Mouse (Mus musculus) midbrain, embryonic 14.5 days (tissue): ENCODE results near the gene Pls3. TPM values are rescaled to one million over a fixed set of nuclear protein-coding genes. Genes with fewer than 3 reads are reported as not detected.

Experiments
- ATAC-seq: fragments of 200-750 bp; cut with Nextera tagmentation; 2 replicates; pipeline ENCODE4 v1.8.0; 2017; ENCODE audit warnings: moderate number of reproducible peaks, moderate library complexity; ENCODE audit not compliant: low FRiP score, low TSS enrichment
- DNase-seq: peaks from one replicate; pipeline ENCODE4 v3.0.0-alpha.2; 2015
- H3K27ac ChIP-seq: fragments of 300-500 bp; sonication (generic); replicated peaks from 2 replicates; pipeline ENCODE4 v1.5.1; 2014; ENCODE audit warnings: mild to moderate bottlenecking, low read depth, low read length, moderate library complexity
- H3K27me3 ChIP-seq: fragments of 300-500 bp; sonication (generic); 2 replicates; pipeline ENCODE4 v1.6.1; 2014; ENCODE audit warnings: low read length, control low read depth, mixed read lengths; ENCODE audit not compliant: control insufficient read depth, insufficient read depth
- H3K36me3 ChIP-seq: fragments of 300-500 bp; sonication (generic); 2 replicates; pipeline ENCODE4 v1.6.1; 2014; ENCODE audit warnings: low read length, control low read depth; ENCODE audit not compliant: control insufficient read depth, insufficient read depth
- H3K4me1 ChIP-seq: fragments of 300-500 bp; sonication (generic); 2 replicates; pipeline ENCODE4 v1.6.1; 2014; ENCODE audit warnings: mild to moderate bottlenecking, antibody characterized with exemption, low read length, control low read depth; ENCODE audit not compliant: control insufficient read depth, insufficient read depth
- H3K4me2 ChIP-seq: fragments of 300-500 bp; sonication (generic); 2 replicates; pipeline ENCODE4 v1.6.1; 2014; ENCODE audit warnings: mild to moderate bottlenecking, low read length, moderate library complexity
- H3K4me3 ChIP-seq: fragments of 300-500 bp; sonication (generic); replicated peaks from 2 replicates; pipeline ENCODE4 v1.5.1; 2014; ENCODE audit warnings: low read depth, low read length
- H3K9ac ChIP-seq: fragments of 300-500 bp; sonication (generic); replicated peaks from 2 replicates; pipeline ENCODE4 v1.6.1; 2014; ENCODE audit warnings: mild to moderate bottlenecking, low read length, moderate library complexity
- H3K9me3 ChIP-seq: fragments of 300-500 bp; sonication (generic); 2 replicates; pipeline ENCODE4 v1.6.1; 2016; ENCODE audit warnings: low read length, control low read depth, mixed read lengths; ENCODE audit not compliant: control insufficient read depth
- WGBS: fragments of 180-500 bp; shearing (Covaris S2); extraction: QIAGEN DNeasy Blood & Tissue Kit; methylation state at CpG from one replicate; pipeline ENCODE4 v1.1.7; 2014; 5-methylcytosine and 5-hydroxymethylcytosine counted together
- polyA plus RNA-seq: library from polyadenylated mRNA; unstranded; fragments of >200 nt; fragmentation: Nextera tagmentation; extraction: Ambion mirVana; gene quantifications from 2 replicates; pipeline ENCODE4 v1.2.1, GENCODE M21; 2014

Pls3 gene
- polyA plus RNA-seq, 1 experiment from 2014 or later = 35.7 TPM

DNA sequence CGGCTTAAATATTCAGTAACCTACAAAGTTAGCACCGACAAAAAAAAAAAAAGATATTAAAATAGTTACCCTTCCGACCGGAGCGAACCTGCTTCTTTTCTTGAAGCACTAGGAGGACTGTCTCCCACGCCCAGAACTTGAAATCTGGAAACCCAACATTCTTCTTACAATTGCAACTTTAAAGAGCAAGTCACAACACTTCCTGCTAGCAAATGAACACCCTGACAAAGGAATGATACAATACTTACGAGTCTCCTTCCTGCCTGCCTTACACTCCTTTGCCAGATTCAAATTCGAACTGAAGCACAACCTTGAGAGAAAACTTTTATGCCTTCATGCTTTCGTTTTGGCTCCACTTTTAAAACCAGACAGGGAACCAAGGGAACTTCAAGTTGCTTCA, 32.1 kb downstream of the Pls3 start:
- Histone ChIP-seq H3K36me3 (no peaks in the 10 kb centered on the region), H3K4me3 (no peak overlapping the region), H3K27ac (no peak overlapping the region), H3K27me3 (no peaks in the 10 kb centered on the region), H3K9me3 (no peaks in the 10 kb centered on the region), H3K4me1 (no peaks in the 10 kb centered on the region), H3K4me2 (no peak overlapping the region), H3K9ac (no peak overlapping the region)
- ATAC-seq = no peak
- no peak for DNase-seq
- WGBS = 72% methylated on average over 9 of the region's 9 CpGs

DNA sequence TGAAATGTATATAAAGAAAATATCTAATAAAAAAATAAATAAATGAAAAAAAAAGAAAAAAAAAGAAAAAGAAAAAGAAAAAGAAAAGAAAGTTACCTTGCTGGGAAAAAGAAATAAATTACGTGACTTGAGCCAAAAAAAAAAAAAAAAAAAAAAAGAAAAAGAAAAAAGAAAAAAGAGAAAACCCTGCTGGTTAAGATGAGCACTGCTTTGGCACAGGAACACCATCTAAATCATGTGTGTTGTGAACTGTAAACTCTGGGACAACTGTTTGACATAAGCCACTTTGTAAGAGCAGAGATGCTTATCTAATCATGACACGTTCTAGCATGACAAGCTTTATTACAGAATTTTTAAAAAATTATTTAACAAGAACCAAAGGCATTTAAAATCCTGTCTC, 32.9 kb downstream of the Pls3 start:
- Histone ChIP-seq H3K27me3 (no peaks in the 10 kb centered on the region), H3K4me2 (no peak overlapping the region), H3K27ac (no peak overlapping the region), H3K9me3 (no peaks in the 10 kb centered on the region), H3K9ac (no peak overlapping the region), H3K4me3 (no peak overlapping the region), H3K36me3 (no peaks in the 10 kb centered on the region), H3K4me1 (no peaks in the 10 kb centered on the region)
- ATAC-seq (no peak), DNase-seq (no peak)
- WGBS = 71% methylated on average over 2 of the region's 2 CpGs

DNA sequence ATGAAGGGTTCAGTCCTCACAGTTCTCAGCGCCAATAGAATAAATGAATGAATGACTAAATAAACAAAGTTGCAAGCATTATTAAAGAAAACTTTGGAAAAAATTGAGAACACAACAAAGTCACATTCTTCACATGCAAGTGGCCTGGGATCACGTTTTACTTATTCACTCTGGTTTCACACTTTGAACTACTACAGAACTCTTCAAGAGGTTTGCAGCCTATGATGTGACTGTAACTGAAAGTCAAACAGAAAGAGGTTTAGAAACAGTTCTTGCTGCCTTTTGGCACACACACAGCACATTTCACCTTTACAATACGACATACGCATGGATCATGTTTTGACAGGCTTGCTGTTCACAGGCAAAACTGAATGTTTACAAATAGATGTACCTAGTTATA, 34.7 kb downstream of the Pls3 start:
- 87% methylated on average over 4 of the region's 4 CpGs for WGBS
- ATAC-seq (no peak), DNase-seq (no peak)

DNA sequence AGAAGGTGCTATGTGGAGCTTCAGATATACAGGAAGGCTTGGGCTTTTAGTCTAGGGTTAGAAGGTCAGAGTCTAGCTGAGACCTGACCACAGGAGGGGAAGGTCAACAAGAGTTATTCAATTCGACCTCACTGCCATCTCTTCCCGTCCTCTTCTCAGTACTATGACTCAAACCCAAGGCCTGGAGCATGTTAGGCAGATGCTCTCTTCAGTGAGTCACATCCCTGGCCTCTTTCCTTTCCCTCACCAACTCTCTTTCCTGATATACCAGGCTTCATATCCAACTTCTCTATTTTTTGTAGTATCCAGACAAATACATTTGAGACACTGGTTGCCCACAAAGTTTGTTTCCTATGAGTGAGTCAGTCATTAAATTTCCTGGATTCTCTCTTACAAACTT, 40.1 kb downstream of the Pls3 start:
- no peak overlapping the region for H3K27ac ChIP-seq
- DNase-seq (no peak), ATAC-seq (no peak)
- no peak overlapping the region for H3K4me2 ChIP-seq
- no peaks in the 10 kb centered on the region for H3K36me3 ChIP-seq
- no peaks in the 10 kb centered on the region for H3K9me3 ChIP-seq
- no peaks in the 10 kb centered on the region for H3K27me3 ChIP-seq
- no peak overlapping the region for H3K4me3 ChIP-seq
- 79% methylated on average over 2 of the region's 2 CpGs for WGBS
- no peak overlapping the region for H3K9ac ChIP-seq
- H3K4me1 ChIP-seq = no peaks in the 10 kb centered on the region

More for the DNA sequence above, 34.7 kb downstream of the Pls3 start:
- Histone ChIP-seq H3K36me3 (no peaks in the 10 kb centered on the region), H3K4me3 (no peak overlapping the region), H3K9me3 (no peaks in the 10 kb centered on the region), H3K4me1 (no peaks in the 10 kb centered on the region), H3K4me2 (no peak overlapping the region), H3K9ac (no peak overlapping the region), H3K27ac (no peak overlapping the region), H3K27me3 (no peaks in the 10 kb centered on the region)

DNA sequence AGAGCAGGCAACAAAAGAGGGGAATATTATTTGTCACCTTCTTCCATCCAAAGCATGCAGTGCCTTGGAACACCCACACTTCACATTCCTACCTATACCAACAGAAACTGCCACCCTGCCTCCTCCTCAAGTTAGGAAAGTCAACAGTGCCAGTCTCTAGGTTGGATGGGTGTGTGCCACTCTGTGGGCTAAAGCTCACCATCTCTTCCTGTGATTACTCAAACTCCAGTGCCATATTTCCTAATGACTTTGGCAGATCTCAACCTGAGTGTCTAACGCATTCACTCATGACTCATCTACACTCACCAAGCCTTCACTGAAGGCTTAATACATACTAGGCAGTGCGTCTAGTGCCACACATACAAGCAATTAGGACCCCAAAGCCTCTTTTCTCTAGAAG, 40.7 kb downstream of the Pls3 start:
- no peak overlapping the region for H3K4me3 ChIP-seq
- DNase-seq (no peak), ATAC-seq (no peak)
- no peaks in the 10 kb centered on the region for H3K36me3 ChIP-seq
- H3K9ac ChIP-seq = no peak overlapping the region
- H3K9me3 ChIP-seq = no peaks in the 10 kb centered on the region
- no peaks in the 10 kb centered on the region for H3K4me1 ChIP-seq
- WGBS = 93% methylated on average over 2 of the region's 2 CpGs
- no peak overlapping the region for H3K27ac ChIP-seq
- no peak overlapping the region for H3K4me2 ChIP-seq
- no peaks in the 10 kb centered on the region for H3K27me3 ChIP-seq

DNA sequence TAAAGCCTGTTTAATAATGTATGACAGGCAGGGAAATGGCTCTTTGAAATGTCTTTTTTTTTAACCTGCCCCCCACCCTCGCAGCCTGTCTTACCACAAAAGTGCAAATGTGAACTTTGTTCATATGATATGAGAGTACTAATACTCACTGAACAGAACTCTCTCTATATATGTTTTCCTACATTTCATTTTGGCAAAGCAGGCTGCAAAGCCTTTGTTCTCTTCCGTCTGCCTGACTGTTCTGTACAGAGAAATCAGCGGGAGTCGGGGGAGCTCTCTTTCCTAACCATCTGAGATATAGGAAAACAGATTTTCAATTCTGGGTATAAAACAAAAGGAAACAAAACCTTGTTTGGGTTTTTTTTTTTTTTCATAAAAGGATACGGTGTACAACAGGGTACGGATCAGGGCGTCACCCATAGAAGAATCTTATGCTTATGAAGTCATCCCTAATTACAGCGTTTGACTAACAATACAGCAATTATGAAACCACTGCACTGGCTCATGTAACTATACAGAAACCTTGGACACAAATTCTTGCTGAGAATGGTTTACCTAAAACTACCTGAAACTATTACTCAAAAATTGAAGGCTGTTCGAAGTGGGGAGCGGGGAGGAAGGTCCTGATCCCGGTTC, 41.9 kb downstream of the Pls3 start:
- H3K27ac ChIP-seq = no peak overlapping the region
- no peaks in the 10 kb centered on the region for H3K36me3 ChIP-seq
- H3K9me3 ChIP-seq = no peaks in the 10 kb centered on the region
- 59% methylated on average over 11 of the region's 11 CpGs for WGBS
- ATAC-seq = no peak
- H3K9ac ChIP-seq = no peak overlapping the region
- no peak overlapping the region for H3K4me3 ChIP-seq
- no peaks in the 10 kb centered on the region for H3K4me1 ChIP-seq
- no peak overlapping the region for H3K4me2 ChIP-seq
- no peaks in the 10 kb centered on the region for H3K27me3 ChIP-seq
- DNase-seq = peak; percentile 42

DNA sequence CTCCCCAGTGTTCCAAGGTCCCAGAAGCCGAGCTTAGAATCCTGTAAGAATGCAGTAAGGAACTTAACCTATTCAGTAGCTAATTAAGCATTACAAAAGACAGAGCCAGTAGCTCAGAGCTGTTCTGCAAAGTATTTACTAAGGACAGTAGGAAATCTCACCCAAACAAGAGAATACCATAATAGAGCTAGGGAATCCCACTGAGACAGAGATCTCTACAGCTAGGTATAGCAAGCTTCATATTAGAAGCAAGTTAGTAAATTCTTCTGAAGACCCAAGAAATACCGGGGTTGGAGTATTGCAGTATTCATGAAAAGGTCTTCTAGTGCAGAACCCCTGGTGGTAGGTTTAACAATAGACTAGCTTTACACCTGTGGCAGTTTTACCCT, 45.1 kb downstream of the Pls3 start:
- WGBS = 21% methylated on average over 2 of the region's 2 CpGs
- Histone ChIP-seq H3K4me1 (no peaks in the 10 kb centered on the region), H3K9me3 (no peaks in the 10 kb centered on the region), H3K36me3 (no peaks in the 10 kb centered on the region), H3K4me2 (no peak overlapping the region), H3K27ac (no peak overlapping the region), H3K9ac (no peak overlapping the region), H3K27me3 (no peaks in the 10 kb centered on the region), H3K4me3 (no peak overlapping the region)
- no peak for DNase-seq
- no peak for ATAC-seq

DNA sequence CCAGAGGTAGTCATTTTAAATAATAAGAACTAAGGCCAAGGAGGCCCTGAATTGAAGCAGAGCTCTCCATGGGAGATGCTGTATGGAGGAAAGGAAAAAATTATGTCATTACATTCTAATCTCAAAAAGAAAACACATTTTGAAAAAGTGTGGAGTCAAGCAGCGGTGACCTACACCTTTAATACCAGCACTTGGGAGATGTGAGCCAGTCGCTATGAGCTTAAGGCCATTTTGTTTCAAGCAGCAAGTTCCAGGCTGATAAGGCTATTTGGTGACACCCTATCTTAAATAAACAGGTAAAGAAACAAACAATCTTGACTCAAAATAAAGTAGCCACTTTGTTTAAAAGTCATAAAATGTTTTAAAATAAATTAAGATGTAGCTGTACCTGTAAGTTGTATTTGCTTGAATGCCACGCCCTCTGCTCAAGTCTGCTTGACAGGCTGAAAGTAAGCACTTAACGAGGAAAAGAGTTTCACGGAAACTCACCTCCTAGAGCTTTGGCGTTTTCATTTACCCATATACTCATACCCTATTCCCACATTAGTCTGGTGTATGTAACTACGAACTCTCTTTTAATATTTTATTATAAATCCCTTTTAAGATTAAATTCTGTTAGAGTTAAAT, 45.6 kb downstream of the Pls3 start:
- Histone ChIP-seq H3K27ac (no peak overlapping the region), H3K9ac (no peak overlapping the region), H3K4me2 (no peak overlapping the region), H3K36me3 (no peaks in the 10 kb centered on the region), H3K27me3 (no peaks in the 10 kb centered on the region), H3K4me1 (no peaks in the 10 kb centered on the region), H3K9me3 (no peaks in the 10 kb centered on the region), H3K4me3 (no peak overlapping the region)
- ATAC-seq (no peak), DNase-seq (no peak)
- WGBS = 60% methylated on average over 7 of the region's 7 CpGs

DNA sequence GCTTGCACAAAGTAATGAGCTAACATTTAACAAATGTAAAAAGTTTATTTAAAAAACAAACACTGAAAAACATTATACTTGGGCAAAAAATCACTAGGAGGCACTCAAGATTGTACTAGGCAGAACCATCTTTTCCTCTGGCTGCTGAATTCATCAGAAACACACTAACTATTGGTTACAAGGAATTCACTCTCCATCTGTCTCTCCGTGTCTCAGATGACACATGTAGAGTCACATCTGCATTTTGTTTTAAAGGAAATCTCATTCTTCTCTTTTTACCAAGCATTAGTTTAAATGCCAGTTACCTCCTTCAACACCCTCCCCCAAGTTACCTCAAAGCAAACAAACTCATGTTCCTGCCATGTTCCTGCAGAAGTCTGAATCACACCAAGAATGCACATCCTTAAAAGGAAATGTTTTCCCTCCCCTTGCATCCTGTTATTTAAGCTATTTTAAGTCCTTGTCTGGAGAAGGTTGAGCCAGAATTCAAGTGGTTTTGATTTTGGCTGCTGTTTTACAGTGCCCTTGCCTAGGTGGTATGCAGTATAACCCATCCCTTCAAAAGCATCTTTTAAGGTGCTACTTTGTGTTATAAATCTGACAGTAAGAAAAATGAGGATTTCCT, 56.2 kb downstream of the Pls3 start:
- H3K27me3 ChIP-seq = no peaks in the 10 kb centered on the region
- no peaks in the 10 kb centered on the region for H3K4me1 ChIP-seq
- ATAC-seq (no peak), DNase-seq (no peak)
- H3K36me3 ChIP-seq = no peaks in the 10 kb centered on the region
- WGBS = 69% methylated on average over 1 of the region's 1 CpGs
- H3K9ac ChIP-seq = no peak overlapping the region
- H3K4me3 ChIP-seq = no peak overlapping the region
- H3K9me3 ChIP-seq = no peaks in the 10 kb centered on the region
- no peak overlapping the region for H3K27ac ChIP-seq
- H3K4me2 ChIP-seq = no peak overlapping the region
